Mouse (Mus musculus) liver, postnatal 0 days (tissue): ENCODE measurements at regions not wholly inside any gene's neighbourhood (a gene's known extent, or its start where the extent isn't known, plus 50 kb on each side); places are given as distances from the start of the nearest gene placed in this dataset.

Source experiments
- CTCF ChIP-seq: sonication (generic); IDR thresholded peaks from 2 replicates; pipeline ENCODE4 v1.5.1; 2016; ENCODE audit warnings: antibody characterized with exemption, low read depth
- EP300 ChIP-seq: IDR thresholded peaks from 2 replicates; pipeline ENCODE4 v1.6.1; 2016; ENCODE audit warnings: antibody characterized with exemption, low read depth, mild to moderate bottlenecking

DNA sequence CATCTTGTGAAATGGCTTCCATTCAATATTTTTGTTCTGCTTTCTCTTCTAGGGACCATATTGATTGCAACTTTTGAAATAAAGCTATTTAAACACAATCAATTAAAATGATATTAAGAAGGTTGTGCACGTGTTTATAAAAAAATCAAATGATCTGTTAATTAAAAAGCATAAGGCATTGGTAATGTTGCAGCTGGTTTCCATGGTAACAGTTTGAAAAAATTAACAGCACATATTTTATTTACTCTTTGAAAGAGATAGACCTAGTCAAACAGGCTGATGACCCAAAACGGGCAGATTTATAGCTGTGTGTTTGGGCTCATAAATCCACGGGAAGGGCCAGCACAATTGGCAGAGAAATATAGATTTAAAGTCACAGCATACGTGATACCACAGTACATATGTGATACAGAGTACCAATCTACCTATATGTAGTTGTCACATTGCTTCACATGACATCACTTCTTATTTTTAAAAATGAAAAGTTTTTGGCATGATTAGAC, 260.6 kb upstream of the Nrip1 start:
- TF ChIP-seq CTCF: no peak
- TF ChIP-seq EP300: no peak
